Mouse (Mus musculus) left cerebral cortex, postnatal 25 days (tissue): ENCODE measurements around the gene Gm43720. TPM values are rescaled to one million over a fixed set of nuclear protein-coding genes. Genes with fewer than 3 reads are reported as not detected.

Experiments used
- DNase-seq, 2 experiments: peaks; one replicate each; pipeline ENCODE4 v3.0.0; 2022; ENCODE audit warnings: low spot score in 2 of 2, mixed read lengths in 1 of 2
- intact Hi-C: fragments of 180-260 bp; cut with DNase I; formaldehyde crosslinking; loops from one replicate; pipeline ENCODE4 v1.15.1; 2025
- total RNA-seq, 2 experiments: library from RNA; stranded (reverse); gene quantifications; 2 replicates each; pipeline ENCODE4 v1.2.3; 2021

The Gm43720 gene
- total RNA-seq, result under 1 TPM in 1 of 2 experiments, not detected in 1; 0.09 TPM

DNA sequence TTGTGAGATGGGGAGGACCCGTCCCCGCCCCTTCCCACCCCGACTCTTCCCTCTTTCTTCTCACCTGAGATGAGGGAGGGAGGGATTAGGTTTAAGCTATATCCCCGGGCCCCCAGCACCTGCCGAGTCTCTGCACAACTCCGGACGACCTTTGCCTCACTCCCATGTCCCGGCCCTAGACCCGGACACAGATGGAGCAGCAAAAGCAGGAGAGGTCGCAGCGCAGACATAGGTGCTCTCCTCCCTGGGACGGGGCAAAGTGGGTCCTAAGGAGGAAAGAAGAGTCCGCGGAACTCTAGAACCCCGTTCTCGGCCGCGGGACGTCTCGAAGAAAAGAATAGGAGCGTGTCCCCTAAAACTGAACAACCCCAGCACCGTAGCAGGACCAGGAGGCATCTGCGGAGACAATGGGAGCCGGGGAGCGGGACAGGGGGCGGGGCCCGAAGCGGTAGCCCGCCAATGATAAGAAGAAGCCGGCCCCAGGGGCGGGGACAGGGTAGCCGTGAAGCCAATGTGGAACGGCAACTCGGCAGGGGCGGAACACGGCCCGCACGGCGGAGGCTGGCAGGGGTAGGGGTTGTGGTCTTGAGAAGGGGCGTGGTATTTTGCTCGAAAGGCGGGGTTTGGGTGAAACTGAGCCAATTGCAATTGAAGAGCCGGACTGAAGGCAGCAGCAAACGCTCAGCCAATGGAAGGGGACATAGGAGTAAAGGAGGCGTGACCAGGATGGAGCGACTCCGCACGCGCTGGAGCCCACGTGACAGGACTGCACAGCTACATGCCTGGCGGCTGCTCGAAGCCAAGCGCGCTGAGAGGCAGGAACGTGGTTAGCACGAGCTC, at the start of gene Gm43720, which contains the start of the genes Gpc2 and Stag3:
Gene Gm43720 (minus strand): TSS at position 374 of the 840 bp plus-strand sequence.
Gene Gpc2 (minus strand): TSS at position 421 of the 840 bp plus-strand sequence.
Gene Stag3 (plus strand): TSS at position 656 of the 840 bp plus-strand sequence.
- intact Hi-C loops, result no loop called here
- DNase-seq, result peak; percentile 72 to 85

DNA sequence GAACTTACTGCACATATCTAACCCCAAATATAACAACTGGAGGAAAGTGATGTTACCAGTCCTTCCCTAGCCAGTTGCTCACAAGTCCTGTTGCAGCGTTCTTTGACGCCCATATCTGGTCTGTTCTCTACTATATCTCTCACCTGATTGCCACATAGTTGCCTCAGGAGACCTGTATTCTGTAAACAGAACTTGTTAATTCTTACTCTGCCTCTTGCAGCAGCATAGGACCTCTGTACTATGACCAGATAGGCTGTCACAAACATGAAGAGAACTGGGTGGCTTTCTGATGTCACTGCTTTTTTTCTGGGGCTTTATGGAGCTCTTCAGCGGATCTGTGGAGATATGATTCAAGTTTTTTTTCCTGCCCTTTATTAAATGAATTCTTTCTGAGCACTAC, 33.0 kb upstream of the Gm43720 start:
- intact Hi-C loops, result no loop called here
- no peak for DNase-seq

DNA sequence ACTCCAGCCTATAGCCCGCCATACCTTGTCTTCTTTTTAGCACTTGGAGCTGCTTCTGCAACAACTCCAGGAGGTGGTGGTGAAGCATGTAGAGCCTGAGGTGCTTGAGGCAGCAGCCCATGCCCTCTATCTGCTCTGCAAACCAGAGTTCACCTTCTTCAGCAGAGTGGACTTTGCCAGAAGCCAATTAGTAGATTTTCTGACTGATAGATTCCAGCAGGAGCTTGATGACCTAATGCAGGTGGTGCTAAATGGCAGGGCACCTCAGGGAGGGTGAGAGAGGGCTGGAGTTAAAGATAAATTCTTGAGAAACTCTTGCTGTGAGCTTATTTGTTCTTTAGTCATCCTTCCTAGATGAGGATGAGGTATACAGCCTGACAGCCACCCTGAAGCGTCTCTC, 19.9 kb upstream of the Gm43720 start:
- intact Hi-C loops, result no loop called here
- DNase-seq, result no peak

DNA sequence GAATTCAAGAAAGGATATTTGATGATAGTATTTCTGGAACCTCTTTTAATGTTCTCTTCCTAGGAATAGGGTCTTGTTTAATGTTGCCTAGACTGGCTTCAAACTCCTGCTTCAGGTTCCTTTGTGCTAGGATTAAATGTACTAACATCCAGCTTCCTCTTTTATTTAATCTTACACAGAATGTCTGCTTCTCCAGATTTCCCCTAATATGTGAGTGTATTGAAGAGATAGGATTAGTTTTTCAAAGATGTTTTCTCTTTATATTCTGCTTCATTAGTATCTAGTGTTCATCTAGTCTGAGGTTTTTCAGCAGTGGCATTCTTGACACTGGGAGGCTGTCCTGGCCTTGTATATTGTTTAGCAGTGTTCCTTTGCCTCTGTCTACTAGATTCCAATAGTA, 14.4 kb upstream of the Gm43720 start:
- intact Hi-C loops, result no loop called here
- DNase-seq, result no peak

DNA sequence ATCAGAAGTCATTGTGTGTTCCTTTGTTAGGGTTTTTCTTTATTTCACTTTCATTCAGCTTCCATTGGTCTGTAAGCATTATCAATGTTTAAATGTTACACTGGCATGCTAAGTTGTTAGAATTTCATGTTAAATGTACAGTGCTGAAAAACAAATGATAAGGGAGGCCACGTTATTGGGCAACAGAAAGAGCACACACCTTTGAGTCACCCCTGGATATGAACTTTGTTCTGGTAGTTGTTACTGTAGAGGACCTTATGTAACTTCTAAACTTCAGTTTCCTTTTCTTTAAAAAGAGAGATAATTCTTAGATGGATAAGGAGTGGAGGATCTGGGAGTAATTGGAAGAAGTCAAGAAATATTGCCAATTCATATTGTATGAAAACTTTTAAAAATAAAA, 11.9 kb upstream of the Gm43720 start:
- DNase-seq, result no peak
- intact Hi-C loops, result no loop called here

DNA sequence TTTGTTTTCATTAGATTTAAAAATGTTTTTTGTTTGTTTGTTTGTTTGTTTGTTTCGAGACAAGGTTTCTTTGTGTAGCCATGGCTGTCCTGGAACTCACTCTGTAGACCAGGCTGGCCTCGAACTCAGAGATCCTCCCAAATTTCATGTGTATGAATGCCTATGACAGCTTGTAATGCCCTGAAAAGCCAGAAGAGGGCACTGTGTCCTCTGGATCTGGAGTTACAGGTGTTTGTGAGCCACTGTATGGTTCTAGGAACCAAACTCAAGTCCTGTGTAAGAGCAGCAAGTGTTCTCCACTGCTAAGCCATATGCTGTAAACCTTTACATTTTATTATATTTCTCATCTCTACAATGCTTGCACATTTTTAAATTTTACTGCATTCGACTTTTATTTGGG, 8.1 kb upstream of the Gm43720 start:
- intact Hi-C loops, result no loop called here
- DNase-seq, result no peak

DNA sequence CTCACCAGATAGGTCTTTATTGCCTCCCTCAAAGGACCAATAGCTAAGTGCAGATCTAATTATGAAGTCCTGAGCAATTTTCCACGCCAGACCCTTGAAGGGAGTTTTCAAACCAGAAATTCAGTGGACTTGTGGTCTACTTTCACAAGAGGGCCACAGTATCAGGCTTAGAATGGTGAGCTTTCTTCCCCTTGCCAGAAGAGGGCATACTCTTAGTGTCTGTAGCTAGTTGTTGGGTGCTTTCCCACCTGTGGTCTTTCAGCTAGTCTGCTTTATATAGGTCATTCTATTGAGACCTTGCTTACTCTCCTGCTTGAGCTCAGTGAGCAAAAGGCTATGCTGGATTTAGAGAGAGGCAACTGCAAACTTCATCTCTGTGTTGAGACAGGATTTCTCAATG, 3.8 kb upstream of the Gm43720 start:
- intact Hi-C loops, result no loop called here
- no peak for DNase-seq

DNA sequence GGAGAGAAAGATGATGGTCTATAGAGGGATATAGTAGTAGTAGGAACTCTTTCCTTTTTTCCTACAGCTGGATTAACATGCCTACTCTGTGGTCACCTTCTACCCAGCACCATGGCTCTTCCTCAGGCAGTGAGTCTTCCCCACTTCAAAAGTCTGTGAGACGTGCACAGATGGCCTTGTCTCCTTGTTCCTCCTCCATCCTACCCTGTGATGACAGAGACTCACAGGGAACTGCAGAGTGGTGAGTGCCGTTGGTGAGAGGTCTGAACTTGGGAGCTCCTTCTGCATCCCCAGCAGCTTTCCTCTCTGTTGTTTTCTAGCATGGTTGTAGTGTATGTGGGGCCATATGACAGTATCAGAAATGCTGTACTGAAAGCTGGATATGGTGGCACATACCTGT, 2.0 kb upstream of the Gm43720 start:
- no peak for DNase-seq
- intact Hi-C loops, result no loop called here

DNA sequence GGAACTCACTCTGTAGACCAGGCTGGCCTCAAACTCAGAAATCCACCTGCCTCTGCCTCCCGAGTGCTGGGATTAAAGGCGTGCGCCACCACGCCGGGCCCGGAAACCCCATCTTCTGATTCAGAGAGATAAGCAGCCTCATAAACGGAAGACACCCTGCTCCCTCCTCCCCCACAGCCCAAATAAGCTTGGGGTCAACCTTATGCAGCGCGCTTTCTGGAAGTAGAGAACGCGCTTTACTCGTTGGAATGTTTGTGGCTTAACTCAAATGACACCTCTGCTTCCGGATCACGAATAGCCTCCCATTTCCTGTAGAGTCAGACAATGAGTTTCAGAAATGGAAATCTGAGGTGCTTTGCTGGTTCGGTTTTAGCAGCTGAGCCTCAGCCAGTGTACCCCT, 1.1 kb upstream of the Gm43720 start:
- intact Hi-C loops, result no loop called here

DNA sequence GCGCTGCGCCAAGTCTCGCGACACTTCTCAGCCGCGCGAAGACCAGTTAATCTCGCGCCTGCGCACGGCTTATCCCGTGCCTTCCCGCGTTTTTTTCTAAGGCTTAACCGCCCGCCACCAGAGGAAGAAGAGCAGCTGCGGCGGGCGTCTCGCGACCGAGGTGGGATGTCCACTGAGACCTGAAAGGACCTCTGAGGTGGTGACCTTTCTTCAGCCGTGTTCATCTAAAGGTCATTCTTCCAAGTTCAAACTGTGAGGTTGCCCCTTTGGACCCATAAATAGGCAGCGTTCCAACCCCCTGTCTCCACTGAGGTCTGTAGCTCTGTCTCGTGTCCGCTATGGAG, 639 bp upstream of the Gm43720 start:
- intact Hi-C loops, result no loop called here
- no peak for DNase-seq

More for the DNA sequence above, 1.1 kb upstream of the Gm43720 start:
- DNase-seq, result no peak

DNA sequence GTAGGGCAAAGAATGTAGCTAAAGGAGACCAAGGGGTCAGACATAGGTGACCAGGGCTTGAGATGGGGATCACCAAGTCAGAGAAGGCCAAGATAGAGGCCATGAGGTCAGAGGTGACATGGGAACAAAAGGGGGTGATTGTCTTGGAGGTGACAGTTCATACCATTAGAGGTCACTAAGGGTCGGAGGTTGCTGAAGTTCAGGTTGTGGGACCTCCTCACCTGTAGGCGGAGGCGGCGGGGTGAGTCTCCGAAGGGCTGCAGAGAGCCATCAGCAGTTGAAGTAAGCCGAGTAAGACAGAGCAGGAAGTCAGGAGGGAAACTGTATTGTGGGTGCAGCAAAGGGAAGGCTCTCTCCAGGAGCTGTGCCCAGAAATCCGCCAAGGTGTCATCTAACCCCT, 1.8 kb downstream of the Gm43720 start:
- intact Hi-C loops, result no loop called here
- no peak for DNase-seq

DNA sequence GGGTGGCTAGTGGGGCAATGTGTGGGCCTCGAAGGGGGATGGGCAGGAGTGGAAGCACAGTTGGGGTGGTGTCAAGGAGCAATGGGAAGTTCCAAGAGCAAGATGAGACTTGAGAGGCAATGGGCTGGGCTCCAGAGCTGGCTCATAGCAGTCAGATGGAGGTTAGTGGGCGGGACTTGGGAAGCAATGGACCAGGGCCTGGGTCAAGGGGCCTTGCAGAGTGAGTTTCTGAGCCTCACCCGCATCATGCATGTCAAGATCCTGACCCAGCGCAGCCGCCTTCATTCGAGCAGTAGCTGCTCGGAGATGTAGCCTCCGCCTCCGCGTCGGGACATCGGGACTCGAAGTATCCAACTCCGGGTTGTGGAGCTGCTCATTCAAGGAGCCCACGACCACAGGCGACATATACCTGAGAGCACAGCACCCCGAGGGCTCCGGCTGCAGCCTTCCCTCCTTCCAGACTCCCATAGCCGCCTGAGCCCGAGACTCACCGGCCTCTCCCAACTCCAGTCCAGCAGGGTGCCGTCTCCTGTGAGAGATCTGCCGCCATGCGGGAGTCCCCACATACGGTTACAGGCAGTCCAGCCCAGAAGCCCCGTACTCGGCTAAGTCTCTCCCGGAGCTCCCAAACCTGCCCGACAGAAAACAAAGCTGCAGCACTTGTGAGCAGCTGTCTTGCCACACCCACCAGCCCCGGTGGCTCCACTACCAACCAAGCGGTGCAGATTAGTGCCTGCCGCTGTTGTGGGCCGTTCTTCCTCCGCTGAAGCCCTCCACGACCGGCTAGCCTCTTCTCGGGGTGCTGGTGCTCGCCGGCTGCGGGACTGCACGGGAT, 4.3 kb downstream of the Gm43720 start:
- intact Hi-C loops, result no loop called here

DNA sequence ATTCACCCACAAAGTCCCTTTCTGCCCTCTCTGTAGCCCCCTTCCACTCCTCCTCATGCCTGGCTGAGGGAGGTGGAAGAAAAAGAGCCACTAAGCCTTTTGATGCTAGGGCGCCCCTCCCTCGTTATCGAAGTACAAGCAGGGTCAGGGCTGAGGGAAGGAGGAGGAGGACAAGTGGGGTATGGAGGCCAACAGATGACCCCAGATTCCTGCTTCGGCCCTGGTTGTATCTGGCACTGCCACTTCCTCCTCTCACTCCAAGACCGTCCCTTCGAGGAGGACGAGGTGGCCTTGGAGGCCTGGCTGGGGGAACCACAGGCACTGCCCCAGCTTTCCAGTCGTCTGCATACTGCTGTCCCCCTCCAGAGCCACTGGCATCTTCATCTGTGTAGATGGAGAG, 5.6 kb downstream of the Gm43720 start:
- no peak for DNase-seq
- intact Hi-C loops, result no loop called here

More for the DNA sequence above, 4.3 kb downstream of the Gm43720 start:
- no peak for DNase-seq

DNA sequence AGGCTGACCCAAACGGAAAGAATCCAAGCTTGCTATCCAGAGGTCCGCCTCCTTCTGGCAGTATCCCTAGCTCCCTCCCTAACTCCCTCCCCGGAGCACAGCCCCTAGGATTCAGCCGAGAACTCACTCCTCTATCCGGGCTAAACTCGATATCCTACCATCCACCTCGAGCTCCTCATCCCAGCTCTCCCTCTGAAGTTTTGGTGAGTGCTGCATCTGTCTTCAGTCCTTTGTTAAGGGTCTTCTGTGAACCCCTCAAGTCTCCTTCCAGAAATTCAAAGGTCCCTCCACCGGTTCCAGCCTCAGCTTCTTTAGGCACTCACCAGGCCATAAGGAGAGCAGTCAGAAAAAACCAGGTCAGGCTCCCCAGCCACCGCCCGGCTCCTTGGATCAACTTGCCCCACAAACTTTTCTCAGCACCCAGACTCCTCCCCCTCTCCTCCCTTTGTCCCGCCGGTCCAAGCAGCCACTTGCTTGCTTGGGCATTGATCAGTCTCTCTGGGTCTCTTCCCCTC, 7.3 kb downstream of the Gm43720 start, which contains the start of gene Gal3st4:
Gene Gal3st4 (minus strand): TSS at position 432 of the 515 bp plus-strand sequence.
- DNase-seq, result no peak
- intact Hi-C loops, result no loop called here

DNA sequence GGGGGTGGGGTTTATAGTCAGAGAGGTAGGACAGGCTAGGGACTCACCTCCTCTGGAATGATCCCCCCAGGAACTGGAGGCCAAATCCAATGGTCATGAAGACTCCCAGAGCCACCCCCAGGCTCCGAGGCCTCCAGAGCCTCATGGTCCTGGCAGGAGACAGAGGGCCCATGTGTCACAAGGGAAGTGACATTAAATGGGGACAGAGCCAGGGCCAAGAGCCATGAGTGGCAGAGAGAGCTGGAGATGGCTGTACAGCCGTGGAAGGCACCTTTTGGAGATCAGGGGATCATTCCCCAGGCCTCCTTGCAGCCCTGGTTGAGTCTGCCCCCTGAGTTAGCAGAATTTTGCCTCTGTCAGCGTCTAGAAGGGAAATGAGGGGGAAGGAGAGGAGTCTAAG, 8.5 kb downstream of the Gm43720 start:
- intact Hi-C loops, result no loop called here
- no peak for DNase-seq

DNA sequence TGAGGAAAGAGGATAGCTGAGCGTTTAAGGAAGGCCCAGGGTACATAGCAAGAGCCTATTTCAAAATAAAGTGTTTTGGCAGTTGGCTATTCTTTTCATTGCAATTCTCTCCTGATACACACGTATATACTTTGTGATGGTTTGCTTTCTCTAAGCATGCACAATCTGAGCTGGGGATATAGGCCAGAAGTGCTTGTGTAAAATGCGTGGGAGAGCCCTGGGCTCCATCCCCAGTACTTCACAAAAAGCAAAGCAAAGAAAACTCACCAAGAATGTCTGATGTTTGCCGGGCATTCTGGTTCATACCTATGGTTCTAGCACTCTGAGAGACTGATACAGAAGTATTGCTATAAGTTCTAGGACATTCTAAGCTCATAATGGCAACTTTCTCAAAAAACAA, 10.8 kb downstream of the Gm43720 start:
- DNase-seq, result peak in 1 of 2 experiments; percentile 45
- intact Hi-C loops, result no loop called here

DNA sequence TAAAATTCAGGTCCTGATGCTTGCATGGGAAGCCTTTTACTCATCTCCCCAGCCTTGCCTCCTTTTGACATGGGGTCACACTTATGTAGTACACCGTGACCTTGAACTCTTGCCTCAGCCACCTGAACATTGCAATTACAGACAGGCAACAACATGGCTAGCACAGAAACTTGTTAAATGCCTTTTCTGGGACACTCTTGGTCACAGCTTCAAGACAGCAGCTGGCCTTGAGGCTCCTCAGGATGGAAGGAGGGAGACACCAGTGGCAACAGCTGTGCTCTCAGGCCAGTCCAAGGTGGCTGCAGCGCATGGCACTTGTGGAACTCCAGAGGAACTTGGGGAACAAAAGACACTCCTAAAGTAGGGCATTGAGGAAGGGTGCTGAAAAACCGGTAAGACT, 12.6 kb downstream of the Gm43720 start:
- intact Hi-C loops, result no loop called here
- no peak for DNase-seq

DNA sequence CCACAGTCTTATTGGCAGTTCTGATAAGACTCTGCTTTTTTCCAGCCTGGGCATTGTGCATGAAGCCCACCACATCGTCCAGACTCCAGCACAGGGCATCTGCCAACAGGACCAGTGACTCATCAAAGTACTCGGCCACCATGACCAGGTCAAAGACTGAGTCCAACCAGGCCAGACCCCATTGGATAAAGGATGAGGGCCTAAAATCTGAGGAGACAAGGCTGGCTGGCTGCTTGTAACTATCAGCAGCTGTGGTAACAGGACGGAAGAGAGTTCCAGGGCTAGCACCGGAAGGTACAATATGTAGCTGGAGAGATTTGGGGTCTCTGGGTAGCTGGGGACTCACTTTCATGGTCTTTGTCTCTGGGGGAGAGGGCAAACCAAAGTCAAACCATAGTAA, 14.0 kb downstream of the Gm43720 start:
- intact Hi-C loops, result no loop called here
- DNase-seq, result no peak

DNA sequence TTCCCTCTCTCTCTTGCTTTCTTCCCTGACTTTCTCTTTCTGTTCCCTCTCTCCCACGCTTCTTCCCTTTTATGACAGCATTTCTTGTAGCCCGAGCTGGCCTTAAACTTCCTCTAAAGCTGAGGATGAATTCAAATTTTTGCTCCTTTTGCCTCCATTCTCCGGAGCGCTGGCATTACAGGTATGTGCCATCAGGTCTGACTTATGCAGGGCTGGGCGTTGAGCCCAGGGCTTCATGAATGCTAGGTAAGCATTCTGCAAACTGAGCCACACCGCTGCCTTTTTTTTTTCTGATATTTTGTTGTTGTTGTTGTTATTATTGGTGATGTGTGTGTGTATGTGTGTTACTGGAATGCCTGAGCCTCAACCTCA, 15.6 kb downstream of the Gm43720 start:
- intact Hi-C loops, result no loop called here
- DNase-seq, result no peak
